Mouse (Mus musculus) gastrocnemius, adult 2 months (tissue): ENCODE data around the gene Tnfsf9. TPM values are rescaled to one million over a fixed set of nuclear protein-coding genes. Genes with fewer than 3 reads are reported as not detected.

Source experiments
- DNase-seq: peaks from one replicate; pipeline ENCODE4 v3.0.0; 2022
- H3K27ac ChIP-seq: fragments of 200-600 bp; 2 replicates; pipeline ENCODE4 v1.8.1; 2022; ENCODE audit warnings: mild to moderate bottlenecking
- H3K4me3 ChIP-seq: fragments of 200-600 bp; 2 replicates; pipeline ENCODE4 v1.8.1; 2022; ENCODE audit warnings: mild to moderate bottlenecking, moderate library complexity
- CTCF ChIP-seq: fragments of 200-600 bp; IDR thresholded peaks from 2 replicates; pipeline ENCODE4 v1.8.1; 2022; ENCODE audit warnings: antibody characterized with exemption, mild to moderate bottlenecking, moderate library complexity
- intact Hi-C: fragments of 180-260 bp; cut with DNase I; formaldehyde crosslinking; loops from one replicate; pipeline ENCODE4 v1.15.1; 2025
- total RNA-seq, 2 experiments: library from RNA; stranded (reverse); gene quantifications; 2 replicates each; pipeline ENCODE4 v1.2.3; 2021

Gene Tnfsf9
- total RNA-seq, 2 experiments from 2014 or later, result 0.47 to 0.61 TPM

GRCm38 (mm10) chr17:57076916-57077315 lies 28.2 kb upstream of the Tnfsf9 start:
- no peak overlapping the region for H3K27ac ChIP-seq
- intact Hi-C loops, result no loop called here
- TF ChIP-seq CTCF, result no peak
- H3K4me3 ChIP-seq, result no peak overlapping the region
- DNase-seq, result no peak

DNA sequence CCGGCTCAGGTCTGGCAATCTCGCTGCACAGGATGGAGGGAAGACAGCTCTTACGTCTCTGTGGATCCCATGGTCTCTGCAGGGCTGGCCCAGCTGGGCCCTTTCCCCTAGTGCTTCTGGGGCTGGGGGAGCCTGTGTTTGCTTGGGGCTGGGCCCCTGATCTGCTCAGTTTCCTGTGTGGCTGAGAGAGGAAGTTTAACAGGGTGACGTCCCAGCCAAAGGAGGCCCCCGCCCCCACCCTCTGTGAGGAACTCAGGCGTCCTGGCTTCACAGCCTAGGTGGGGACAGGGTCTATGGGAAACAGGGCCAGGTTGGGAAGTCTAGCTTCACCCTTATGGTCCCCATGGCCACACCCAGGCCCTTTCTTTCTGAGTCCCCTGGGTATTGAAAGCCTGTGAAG lies 26.8 kb upstream of the Tnfsf9 start, which contains the start of gene Dennd1c:
Gene Dennd1c, minus strand, starts transcription at position 179 of the 400 bp plus-strand sequence.
- intact Hi-C loops, result no loop called here
- H3K4me3 ChIP-seq, result peak within 1 kb of the TSS; percentile 43
- peak within 1 kb of the TSS; percentile 56; the same call in 1 of the 2 replicates for H3K27ac ChIP-seq
- no peak for DNase-seq
- TF ChIP-seq CTCF, result no peak

DNA sequence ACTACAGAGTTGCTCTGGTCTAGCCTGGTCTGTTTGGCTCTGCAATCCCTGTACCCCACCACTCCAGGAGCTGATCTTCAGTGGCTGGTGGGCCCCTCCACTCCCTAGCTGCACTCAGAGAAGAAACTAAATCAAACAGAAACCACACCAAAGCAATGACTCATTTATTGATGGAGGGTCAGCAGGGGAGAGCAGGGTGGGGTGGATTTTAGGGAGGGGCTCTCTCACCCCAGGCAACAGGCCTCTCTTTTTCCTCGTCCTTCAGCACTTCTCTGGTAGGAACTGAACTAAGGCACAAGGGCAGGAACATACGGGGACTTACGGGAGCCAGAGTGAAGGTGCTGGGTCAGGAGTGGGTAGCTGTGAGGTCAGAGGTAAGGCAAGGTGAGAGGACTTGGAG lies 25.2 kb upstream of the Tnfsf9 start:
- Histone ChIP-seq H3K27ac (no peak overlapping the region), H3K4me3 (no peak overlapping the region)
- intact Hi-C loops, result no loop called here
- DNase-seq, result no peak
- no peak for TF ChIP-seq CTCF

- intact Hi-C loops, result no loop called here
- Histone ChIP-seq H3K27ac (no peak overlapping the region), H3K4me3 (no peak overlapping the region)
- DNase-seq, result no peak
- no peak for TF ChIP-seq CTCF
Observed at GRCm38 (mm10) chr17:57081234-57081842, 23.8 kb upstream of the Tnfsf9 start.

DNA sequence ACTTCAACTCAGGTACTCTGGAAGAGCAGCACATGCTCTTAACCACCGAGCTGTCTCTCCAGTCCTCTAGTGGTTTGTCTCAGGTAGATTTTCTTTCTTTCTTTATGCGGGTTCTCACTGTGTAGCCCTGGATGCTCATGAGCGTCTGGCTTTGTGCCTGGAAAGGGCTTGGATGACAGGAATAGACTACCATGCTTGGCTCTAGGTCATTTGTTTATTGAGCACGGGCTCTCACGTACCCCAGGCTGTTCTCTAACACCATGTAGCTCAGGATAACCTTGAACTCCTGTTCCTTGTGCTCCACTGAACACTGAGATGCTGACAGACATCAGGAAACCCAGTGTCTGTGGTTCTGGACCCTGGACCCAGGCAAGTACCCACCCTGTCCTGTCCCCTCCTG lies 22.6 kb upstream of the Tnfsf9 start:
- TF ChIP-seq CTCF, result no peak
- Histone ChIP-seq H3K27ac (no peak overlapping the region), H3K4me3 (no peak overlapping the region)
- no peak for DNase-seq
- intact Hi-C loops, result no loop called here

- Histone ChIP-seq H3K4me3 (no peak overlapping the region), H3K27ac (no peak overlapping the region)
- DNase-seq, result no peak
- TF ChIP-seq CTCF, result no peak
- intact Hi-C loops, result no loop called here
Observed at GRCm38 (mm10) chr17:57085970-57086757, 19.0 kb upstream of the Tnfsf9 start.

GRCm38 (mm10) chr17:57087049-57087832 lies 17.9 kb upstream of the Tnfsf9 start, which contains the start of gene Tubb4a:
Gene Tubb4a, minus strand, starts transcription at chr17:57087782.
- no peak for TF ChIP-seq CTCF
- intact Hi-C loops, result no loop called here
- Histone ChIP-seq H3K4me3 (peak within 1 kb of the TSS; percentile 64), H3K27ac (peak within 1 kb of the TSS; percentile 46)
- DNase-seq, result peak; percentile 55

DNA sequence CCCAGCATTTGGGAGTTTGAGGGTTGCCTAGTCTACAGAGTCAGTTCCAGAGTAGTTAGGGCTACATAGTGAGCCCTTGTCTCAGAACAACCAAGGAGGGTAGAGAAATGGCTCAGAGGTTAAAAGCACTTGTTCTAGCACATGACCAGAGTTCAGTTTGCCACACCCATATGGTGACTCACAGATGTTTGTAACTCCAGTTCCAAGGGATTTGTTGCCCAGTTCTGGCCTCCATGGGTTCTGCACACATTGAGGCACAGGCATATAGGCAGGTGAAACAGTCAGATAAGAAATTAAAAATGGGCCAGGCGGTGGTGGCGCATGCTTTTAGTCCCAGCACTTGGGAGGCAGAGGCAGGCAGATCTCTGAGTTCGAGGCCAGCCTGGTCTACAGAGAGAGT lies 10.9 kb upstream of the Tnfsf9 start:
- intact Hi-C loops, result no loop called here
- Histone ChIP-seq H3K4me3 (no peak overlapping the region), H3K27ac (no peak overlapping the region)
- TF ChIP-seq CTCF, result no peak
- DNase-seq, result no peak

DNA sequence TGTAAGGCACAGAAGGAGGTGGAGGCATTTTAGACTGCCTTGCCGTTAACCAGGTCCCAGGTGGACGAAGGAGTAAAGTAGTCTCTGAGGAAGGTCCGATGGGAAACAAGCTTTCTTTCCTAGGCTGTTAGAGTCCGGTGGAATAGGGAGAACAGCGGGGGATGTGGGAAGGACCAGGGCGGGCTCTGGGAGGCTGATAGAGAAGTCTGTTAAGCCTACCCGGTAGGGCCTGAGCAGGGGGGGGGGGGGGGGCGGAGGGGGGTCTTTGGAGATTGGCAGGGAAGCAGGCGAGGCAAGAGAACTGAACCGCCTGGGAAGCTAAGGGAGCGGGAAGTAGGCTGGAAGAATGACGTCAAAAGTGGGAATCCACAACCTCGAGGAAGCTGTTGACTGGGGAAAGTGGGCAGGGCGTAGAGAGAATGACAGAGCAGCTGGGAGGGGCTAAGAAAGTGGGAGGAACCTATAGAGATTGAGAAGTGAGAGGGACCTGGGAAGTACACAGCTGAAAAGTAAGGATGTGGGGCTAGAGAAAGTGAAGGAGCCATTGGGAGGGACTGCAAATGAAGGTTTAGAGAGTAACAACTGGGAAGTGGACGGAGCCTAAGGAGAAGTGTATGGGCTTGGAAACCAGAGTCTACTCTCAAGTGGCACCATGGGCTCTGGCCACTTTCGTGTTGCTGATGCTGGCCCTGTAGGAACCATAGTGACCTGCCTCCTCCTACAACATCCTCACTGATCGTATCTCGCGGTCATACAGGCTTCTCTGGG lies 9.1 kb upstream of the Tnfsf9 start:
- Histone ChIP-seq H3K27ac (no peak overlapping the region), H3K4me3 (peak overlapping the region; percentile 49)
- DNase-seq, result peak; percentile 54
- intact Hi-C loops, result loop anchor here (2.0 kb wide), 2 partner anchors 71 to 239 kb away; no protein-coding TSS in a partner anchor
- TF ChIP-seq CTCF, result no peak

DNA sequence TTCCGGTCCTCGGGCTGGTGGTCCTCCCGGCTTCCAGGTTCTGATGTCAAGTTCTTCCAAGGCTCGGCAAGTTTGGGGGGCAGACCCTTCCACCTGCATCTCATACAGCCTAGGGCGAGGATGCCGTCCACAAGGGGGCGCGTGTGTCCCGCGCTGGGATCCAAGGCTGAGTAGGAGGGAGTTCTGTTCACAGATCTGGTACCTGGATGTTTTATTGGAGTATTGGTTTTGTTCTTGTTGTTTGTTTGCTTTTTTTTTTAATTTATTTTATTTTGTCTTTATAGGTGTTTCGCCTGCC lies 8.6 kb upstream of the Tnfsf9 start:
- no peak overlapping the region for H3K27ac ChIP-seq
- peak; percentile 86 for DNase-seq
- TF ChIP-seq CTCF, result peak; percentile 85
- intact Hi-C loops, result loop anchor here (2.0 kb wide), 2 partner anchors 70 to 238 kb away; no protein-coding TSS in a partner anchor
- peak overlapping the region; percentile 49 for H3K4me3 ChIP-seq

GRCm38 (mm10) chr17:57098321-57098720 lies 6.8 kb upstream of the Tnfsf9 start:
- no peak for TF ChIP-seq CTCF
- Histone ChIP-seq H3K4me3 (no peak overlapping the region), H3K27ac (no peak overlapping the region)
- no peak for DNase-seq
- intact Hi-C loops, result no loop called here

GRCm38 (mm10) chr17:57099629-57100325 lies 5.3 kb upstream of the Tnfsf9 start:
- H3K4me3 ChIP-seq, result no peak overlapping the region
- TF ChIP-seq CTCF, result no peak
- no peak for DNase-seq
- intact Hi-C loops, result no loop called here
- no peak overlapping the region for H3K27ac ChIP-seq
